Mouse (Mus musculus) heart, adult 2 months (tissue): Measurements from ENCODE around the gene Slc6a19.

Experiments
- CTCF ChIP-seq: fragments of 200-600 bp; IDR thresholded peaks from 2 replicates; pipeline ENCODE4 v1.8.1; 2022; ENCODE audit warnings: antibody characterized with exemption, mild to moderate bottlenecking, moderate library complexity
- EP300 ChIP-seq: fragments of 200-500 bp; IDR thresholded peaks from 2 replicates; pipeline ENCODE4 v1.6.1; 2011; ENCODE audit warnings: low read depth, low read length, control low read depth; ENCODE audit not compliant: insufficient read depth
- POLR2A ChIP-seq: fragments of 200-500 bp; IDR thresholded peaks from 2 replicates; pipeline ENCODE4 v1.6.1; 2011; ENCODE audit warnings: mild to moderate bottlenecking, low read depth, low read length, control low read depth; ENCODE audit not compliant: insufficient read depth

DNA sequence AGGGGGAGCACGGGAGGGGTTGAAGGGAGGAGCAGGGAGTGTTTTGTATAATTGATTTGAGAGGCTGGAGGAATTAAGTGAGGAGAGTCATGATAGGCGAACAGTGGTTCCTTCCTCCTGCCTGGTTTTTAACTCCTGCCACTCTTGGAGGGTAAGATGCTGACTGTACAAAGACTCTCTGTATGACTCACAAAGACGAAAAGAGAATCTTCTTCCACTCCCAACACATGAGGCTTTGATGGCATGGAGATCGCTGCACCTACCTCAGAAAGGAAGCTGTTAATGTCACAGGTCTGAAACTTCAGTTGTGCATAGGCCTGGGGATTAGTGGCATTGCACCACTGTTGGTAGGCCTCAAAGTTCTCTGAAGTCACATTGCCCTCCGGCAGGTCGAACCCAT lies 19.2 kb downstream of the Slc6a19 start:
- TF ChIP-seq CTCF = no peak
- no peak for TF ChIP-seq POLR2A
- no peak for TF ChIP-seq EP300
